Mouse (Mus musculus) brown adipose tissue, adult 24 weeks (tissue): ENCODE data around the gene Gngt1. TPM values are rescaled to one million over a fixed set of nuclear protein-coding genes. Genes with fewer than 3 reads are reported as not detected.

Source experiments
- H3K27ac ChIP-seq: fragments of 200-500 bp; replicated peaks from 2 replicates; pipeline ENCODE4 v1.5.1; 2012; ENCODE audit warnings: low read depth, mild to moderate bottlenecking, low read length
- H3K4me1 ChIP-seq: fragments of 200-500 bp; 2 replicates; pipeline ENCODE4 v1.6.1; 2012; ENCODE audit warnings: low read length, mixed read lengths; ENCODE audit not compliant: control insufficient read depth, insufficient read depth, insufficient read length
- H3K4me3 ChIP-seq: fragments of 200-500 bp; 2 replicates; pipeline ENCODE4 v1.5.1; 2012; ENCODE audit warnings: low read depth, mild to moderate bottlenecking, low read length, moderate library complexity; ENCODE audit not compliant: insufficient read depth
- polyA plus RNA-seq: library from polyadenylated mRNA; stranded (reverse); fragments of >200 nt; gene quantifications from 2 replicates; pipeline ENCODE4 v1.2.4, GENCODE M21; 2012; ENCODE audit not compliant: missing spikeins, insufficient read depth, insufficient read length

Gene Gngt1
- polyA plus RNA-seq, 1 experiment: not detected

DNA sequence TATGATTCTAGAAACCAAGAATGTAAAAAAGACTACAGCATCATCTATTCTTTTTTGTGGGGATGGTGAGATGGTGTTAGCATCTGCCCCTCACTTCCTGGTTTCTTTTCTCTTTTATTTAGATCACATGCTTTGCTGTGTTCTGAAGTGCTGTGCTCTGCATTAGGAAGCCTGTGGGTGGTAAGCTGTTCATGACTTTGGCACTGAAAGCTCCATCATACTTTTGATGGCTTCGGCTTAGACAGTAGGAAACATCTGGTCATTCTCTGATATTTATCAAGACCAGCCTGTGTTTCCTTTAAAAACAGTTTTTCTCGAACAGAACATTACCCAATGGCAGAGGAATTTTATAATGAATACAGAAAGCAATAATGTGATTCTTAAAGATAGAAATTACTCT, 32.8 kb downstream of the Gngt1 start:
- Histone ChIP-seq H3K4me1 (no peaks in the 10 kb centered on the region), H3K27ac (no peak overlapping the region), H3K4me3 (no peak overlapping the region)

GRCm38 (mm10) chr6:4030956-4031355, 37.4 kb downstream of the Gngt1 start:
- H3K27ac ChIP-seq: no peak overlapping the region
- no peaks in the 10 kb centered on the region for H3K4me1 ChIP-seq

GRCm38 (mm10) chr6:4041821-4042220, 48.2 kb downstream of the Gngt1 start:
- Histone ChIP-seq H3K4me1 (no peaks in the 10 kb centered on the region), H3K27ac (no peak overlapping the region), H3K4me3 (no peak overlapping the region)

More at GRCm38 (mm10) chr6:4030956-4031355, 37.4 kb downstream of the Gngt1 start:
- H3K4me3 ChIP-seq: no peak overlapping the region

Other genes with a start within 250 kb of the Gngt1 start
- not detected in 2 replicates for gene Calcr, start 229.1 kb upstream of the Gngt1 start, polyA plus RNA-seq
- gene Tfpi2, start 4.9 kb upstream of the Gngt1 start, polyA plus RNA-seq: 0.75 and 1.1 TPM in 2 replicates
- gene Gng11, start 10.1 kb downstream of the Gngt1 start, polyA plus RNA-seq: 82.4 and 105 TPM in 2 replicates
- 69.9 and 74.4 TPM in 2 replicates for gene Bet1, start 93.2 kb downstream of the Gngt1 start, polyA plus RNA-seq